Mouse (Mus musculus) urinary bladder, adult 2 months (tissue): Measurements from ENCODE around the gene Ncor2. TPM values are rescaled to one million over a fixed set of nuclear protein-coding genes. Genes with fewer than 3 reads are reported as not detected.

Experiments
- DNase-seq: peaks from one replicate; pipeline ENCODE4 v3.0.0; 2022; ENCODE audit warnings: low spot score
- polyA plus RNA-seq: library from polyadenylated mRNA; depleted of rRNA; stranded (reverse); fragments of >200 nt; gene quantifications from 2 replicates; pipeline ENCODE4 v1.2.3, GENCODE M21; 2012

The Ncor2 gene
- polyA plus RNA-seq, 1 experiment, result 24.5 TPM

- DNase-seq, result no peak
Measured at GRCm38 (mm10) chr5:125096368-125096767, 82.7 kb downstream of the Ncor2 start.

DNA sequence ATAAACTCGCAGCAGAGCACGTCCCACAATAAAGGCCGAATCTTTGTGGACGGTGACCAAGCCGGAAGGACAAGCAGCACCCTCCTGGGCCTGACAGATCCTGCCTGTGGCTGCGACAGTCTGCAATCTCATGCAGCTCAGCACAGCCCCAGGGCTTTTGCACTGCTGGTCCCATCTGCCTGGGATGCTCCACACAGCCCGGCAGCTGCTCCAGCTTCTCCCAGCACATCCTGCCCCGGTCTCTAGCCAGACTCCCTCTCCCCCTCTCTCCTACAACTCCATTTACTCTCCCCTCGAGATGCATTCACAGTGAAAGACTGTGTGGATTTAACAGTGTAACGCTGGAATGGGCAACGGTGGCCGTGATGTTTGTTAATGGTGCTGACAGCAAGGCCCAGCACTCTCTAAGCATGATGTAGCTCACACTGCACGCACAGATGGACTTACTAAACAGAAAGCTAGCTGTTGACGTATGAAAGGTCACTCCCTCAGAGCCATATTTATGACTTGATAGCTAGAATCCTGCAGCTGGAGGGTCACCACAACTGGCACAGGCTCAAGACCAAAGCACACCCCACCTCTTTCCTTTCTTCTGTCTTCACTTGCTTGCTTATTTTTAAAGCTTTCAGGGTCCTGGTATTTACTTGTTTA lies 83.4 kb downstream of the Ncor2 start:
- DNase-seq, result no peak

DNA sequence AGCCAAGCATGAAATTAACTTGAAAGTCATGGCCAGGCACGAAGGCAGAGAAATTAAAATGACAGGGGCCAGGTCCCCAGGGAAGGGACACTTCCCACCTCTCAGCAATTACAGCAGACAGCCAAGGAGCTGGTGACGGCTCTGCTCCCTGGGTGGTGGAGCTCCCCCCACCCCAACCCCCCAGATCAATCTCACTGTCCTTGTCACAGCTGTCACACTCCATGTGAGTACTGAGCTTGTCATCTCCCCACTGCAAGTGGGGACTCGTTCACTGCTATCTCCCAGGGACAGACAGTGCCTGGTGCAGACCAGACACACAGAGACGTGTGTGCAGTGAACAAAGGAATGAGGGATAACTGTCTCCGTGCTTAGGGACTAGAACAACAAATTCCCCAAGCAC lies 85.2 kb downstream of the Ncor2 start:
- DNase-seq, result no peak

GRCm38 (mm10) chr5:125088076-125088475 lies 90.9 kb downstream of the Ncor2 start:
- no peak for DNase-seq

GRCm38 (mm10) chr5:125085097-125085617 lies 93.9 kb downstream of the Ncor2 start:
- DNase-seq, result no peak

DNA sequence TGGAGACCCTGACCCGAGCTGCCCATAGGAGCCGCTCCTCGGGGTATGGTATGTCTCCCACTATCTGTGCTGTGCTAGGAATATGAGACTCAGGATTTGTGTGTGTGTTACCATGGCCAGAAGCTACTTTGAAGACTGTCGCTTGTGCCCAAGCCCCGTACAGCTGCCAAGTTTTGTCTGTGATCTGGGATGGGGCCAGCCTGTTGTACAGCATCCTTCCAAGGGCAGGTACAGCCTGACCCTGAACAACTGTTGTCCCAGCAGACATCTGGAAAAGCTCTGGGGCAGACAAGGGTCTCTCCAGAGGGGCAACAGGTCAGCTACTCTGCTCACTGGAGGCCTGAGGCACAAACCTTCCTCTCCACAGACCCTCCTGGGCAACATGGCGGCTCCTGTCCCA lies 95.3 kb downstream of the Ncor2 start:
- no peak for DNase-seq

GRCm38 (mm10) chr5:125081318-125082101 lies 97.5 kb downstream of the Ncor2 start:
- peak; percentile 59 for DNase-seq

DNA sequence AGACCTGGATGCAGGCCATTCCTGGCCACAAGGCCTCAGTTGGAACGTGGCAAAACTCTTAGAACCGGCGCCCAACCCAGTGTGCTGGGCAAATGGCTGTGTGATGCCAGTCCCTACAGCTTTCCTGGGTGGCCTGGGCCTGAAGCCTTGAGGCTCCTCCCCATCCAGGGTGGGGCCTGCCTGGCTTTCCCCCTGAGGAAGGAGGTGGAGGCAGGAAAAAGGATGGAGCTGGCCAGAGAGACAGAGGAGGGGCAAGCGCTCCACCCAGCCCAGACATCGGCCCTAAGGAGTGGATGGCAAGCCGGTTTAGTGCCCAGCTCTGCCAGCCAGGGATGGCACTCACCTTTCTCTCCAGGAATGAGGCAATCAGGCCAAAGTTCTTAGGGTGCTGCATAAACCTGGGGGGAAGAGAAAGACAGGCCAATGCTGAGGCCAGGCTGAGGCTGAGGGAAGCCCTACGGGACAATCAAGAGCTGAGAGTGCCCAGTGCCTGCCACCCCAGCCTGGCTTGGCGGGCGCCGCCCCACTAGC lies 98.2 kb downstream of the Ncor2 start:
- DNase-seq, result peak; percentile 36

GRCm38 (mm10) chr5:125080352-125080751 lies 98.7 kb downstream of the Ncor2 start:
- DNase-seq, result no peak

DNA sequence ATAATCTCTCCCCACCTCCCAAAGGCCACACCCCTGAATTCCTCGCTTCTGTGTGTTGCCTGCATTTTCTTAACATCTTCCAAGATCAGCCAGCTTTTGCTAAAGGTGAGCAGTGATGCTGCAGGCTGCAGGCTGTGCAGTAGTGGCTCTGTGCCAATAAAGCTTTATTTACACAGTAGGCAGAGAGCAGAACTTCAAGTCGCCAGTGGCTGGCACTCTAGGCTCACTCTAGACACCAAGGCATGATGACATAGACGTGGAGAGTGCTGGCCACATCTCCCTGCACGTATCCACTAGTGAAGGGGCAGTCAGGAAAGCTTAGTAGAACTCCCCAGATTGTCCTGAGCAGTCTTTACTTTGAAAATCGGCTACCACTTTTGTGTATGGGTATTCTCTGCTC lies 100.8 kb downstream of the Ncor2 start:
- DNase-seq, result no peak

DNA sequence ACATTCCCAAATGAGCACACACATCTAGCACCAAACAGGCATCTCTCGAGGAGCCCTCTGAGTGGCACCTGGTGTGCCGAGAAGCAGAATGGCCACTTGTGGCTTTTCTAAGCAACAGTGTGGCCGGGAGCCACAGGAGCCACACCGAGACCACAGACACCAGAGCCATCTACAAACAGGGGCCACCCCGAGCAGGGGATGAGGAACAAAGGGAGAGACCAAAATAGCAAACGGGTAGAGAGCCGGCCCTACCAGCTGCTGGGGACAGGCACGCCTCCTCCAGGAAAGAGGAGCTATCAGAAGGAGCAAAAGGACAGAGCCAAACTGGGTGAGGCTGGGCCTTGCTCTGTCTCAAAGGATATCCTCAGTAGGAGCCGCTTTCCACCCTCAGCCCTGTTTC lies 102.8 kb downstream of the Ncor2 start:
- DNase-seq, result no peak

DNA sequence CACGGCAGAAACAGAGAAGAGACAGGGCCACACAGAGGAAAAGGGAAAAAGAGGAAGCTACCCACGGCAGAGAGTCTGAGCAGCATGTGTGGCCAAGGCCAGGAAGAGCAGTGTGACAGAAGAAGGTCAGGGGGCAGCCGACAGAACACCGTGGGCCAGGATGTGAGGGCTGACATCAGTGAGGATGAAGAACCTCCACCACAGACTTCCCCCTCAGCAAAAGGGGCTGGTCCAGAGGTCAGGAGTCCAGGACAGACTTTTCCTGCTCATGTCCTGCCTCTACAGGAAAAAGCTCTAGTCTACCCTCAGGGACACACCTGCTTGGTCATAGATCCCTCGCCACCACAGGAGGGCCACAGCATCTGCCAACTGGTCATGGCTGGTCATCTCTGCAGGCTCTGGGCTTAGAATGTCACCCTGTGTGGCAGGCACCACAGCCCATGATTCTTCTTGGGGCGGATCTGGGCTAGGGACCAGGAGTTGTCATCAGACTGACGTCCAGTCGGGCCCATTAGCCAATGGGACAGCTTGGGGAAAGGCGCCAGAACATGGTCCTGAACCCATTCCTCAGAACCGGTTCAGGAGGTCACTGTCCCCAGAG lies 104.3 kb downstream of the Ncor2 start:
- no peak for DNase-seq

DNA sequence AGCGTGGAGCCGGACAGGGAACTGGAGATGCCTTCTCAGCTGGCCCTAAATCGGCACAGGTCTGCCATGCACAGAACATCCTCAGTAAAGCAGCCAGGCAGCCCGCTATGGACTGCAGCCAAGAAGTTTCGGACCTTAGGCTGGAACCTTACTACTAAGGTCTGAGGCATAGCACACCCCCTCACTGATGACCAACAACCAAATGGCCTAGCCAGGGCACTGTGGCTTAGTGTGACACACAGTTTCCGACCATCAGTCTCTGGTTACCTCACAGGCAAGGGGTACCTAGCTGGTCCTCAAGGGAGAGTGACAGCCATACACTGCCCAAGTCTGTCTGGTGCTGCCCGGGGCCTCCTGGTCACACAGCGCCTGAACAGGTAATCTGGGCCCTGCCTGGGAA lies 105.1 kb downstream of the Ncor2 start:
- no peak for DNase-seq

- no peak for DNase-seq
Measured at GRCm38 (mm10) chr5:125073335-125073734, 105.7 kb downstream of the Ncor2 start.

- DNase-seq, result no peak
Measured at GRCm38 (mm10) chr5:125072425-125072824, 106.6 kb downstream of the Ncor2 start.

DNA sequence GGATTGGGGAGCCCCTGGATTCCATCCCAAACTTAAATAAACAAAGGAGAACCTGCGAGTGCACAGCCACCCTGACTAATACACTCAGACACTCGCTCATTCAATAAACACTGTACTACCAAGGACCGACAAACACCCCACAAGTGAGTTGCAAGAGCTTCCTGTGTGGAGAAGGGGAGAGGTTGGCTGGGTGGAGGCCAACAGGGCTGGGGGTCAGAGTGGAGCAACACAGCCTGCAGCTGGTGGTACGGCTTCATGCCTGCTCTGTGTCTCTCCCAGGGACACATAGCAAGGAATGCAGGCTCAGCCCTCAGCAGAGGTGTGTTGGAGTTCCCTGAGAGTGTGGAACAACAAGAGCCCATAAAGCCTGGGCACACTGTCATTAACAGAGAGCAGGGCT lies 107.1 kb downstream of the Ncor2 start:
- no peak for DNase-seq

GRCm38 (mm10) chr5:125070399-125070798 lies 108.6 kb downstream of the Ncor2 start:
- no peak for DNase-seq

DNA sequence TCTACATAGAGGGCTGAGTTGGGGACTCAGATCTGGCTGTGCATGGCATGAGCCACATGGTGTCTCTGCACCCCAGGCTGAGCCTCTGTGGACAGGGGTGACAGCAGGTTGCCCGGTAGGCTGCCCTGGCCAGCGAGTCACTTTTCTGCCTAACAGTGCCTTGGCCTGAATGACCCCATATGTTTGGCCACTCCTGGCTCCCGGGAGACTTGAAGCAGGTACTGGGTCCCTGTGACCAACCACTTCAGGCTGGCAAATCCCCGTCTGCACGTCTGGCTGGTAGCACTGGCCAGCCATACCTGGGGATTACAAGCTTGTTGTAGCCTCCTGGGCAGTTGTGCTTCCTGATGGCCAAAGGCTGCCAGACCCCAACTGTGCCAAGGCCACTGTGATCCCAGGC lies 109.1 kb downstream of the Ncor2 start:
- no peak for DNase-seq

GRCm38 (mm10) chr5:125069426-125069825 lies 109.6 kb downstream of the Ncor2 start:
- DNase-seq, result no peak

DNA sequence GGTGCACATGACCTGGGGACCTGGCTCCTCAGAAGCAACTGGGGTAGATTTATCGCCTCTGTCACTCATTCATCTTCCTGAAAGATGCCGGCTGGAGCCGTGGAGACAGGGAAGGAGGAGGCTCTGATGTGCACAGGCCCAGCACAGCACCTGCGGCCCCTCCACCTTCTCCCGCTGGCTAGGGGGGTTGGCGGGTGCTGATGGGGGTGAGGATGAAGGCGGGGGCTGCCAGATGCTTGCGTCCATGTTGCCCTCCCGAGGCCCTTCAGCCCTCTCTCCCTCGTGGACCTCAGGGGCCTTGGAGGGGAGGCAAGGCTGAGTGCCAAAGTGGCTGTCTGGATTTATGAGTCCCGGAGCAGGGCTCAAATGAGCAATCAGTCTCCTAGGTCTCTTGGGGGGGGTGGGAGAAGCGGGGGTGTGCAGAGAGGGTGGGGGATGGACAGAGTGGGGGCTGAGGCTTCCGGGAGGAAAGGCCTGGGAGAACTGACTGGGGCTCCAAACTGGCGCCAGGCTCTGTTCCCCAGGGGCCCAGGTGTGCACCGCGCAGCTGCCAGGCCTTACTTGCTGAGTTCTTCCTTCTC lies 110.6 kb downstream of the Ncor2 start:
- no peak for DNase-seq

- DNase-seq, result no peak
Measured at GRCm38 (mm10) chr5:125067673-125068072, 111.3 kb downstream of the Ncor2 start.
